Mouse (Mus musculus) embryonic facial prominence, embryonic 10.5 days (tissue): ENCODE data around the gene Ssbp2. TPM values are rescaled to one million over a fixed set of nuclear protein-coding genes. Genes with fewer than 3 reads are reported as not detected.

Experiments used
- DNase-seq: peaks from one replicate; pipeline ENCODE4 v3.0.0-alpha.2; 2017; ENCODE audit warnings: low spot score
- H3K27ac ChIP-seq: fragments of 300-500 bp; sonication (generic); replicated peaks from 2 replicates; pipeline ENCODE4 v1.5.1; 2016; ENCODE audit warnings: mild to moderate bottlenecking
- H3K27me3 ChIP-seq: fragments of 300-500 bp; sonication (generic); replicated peaks from 2 replicates; pipeline ENCODE4 v1.6.1; 2016; ENCODE audit warnings: low read depth, mild to moderate bottlenecking; ENCODE audit not compliant: poor library complexity, severe bottlenecking
- H3K36me3 ChIP-seq: fragments of 300-500 bp; sonication (generic); replicated peaks from 2 replicates; pipeline ENCODE4 v1.6.1; 2016; ENCODE audit warnings: mild to moderate bottlenecking, moderate library complexity
- H3K4me1 ChIP-seq: fragments of 300-500 bp; sonication (generic); 2 replicates; pipeline ENCODE4 v1.6.1; 2016
- H3K4me3 ChIP-seq: fragments of 300-500 bp; sonication (generic); 2 replicates; pipeline ENCODE4 v1.5.1; 2016; ENCODE audit warnings: mild to moderate bottlenecking, moderate library complexity
- H3K9me3 ChIP-seq: fragments of 300-500 bp; sonication (generic); 2 replicates; pipeline ENCODE4 v1.6.1; 2016; ENCODE audit warnings: mild to moderate bottlenecking
- WGBS: fragments of 180-500 bp; shearing (Covaris S2); methylation state at CpG from one replicate; pipeline ENCODE4 v1.1.7; 2016; 5-methylcytosine and 5-hydroxymethylcytosine counted together
- microRNA-seq: library from miRNA; unstranded; fragments of <30 nt; microRNA quantifications from one replicate; pipeline ENCODE4, GENCODE M21; 2017
- polyA plus RNA-seq: library from polyadenylated mRNA; unstranded; fragments of >200 nt; fragmentation: Nextera tagmentation; extraction: Ambion mirVana; gene quantifications from 2 replicates; pipeline ENCODE4 v1.2.1, GENCODE M21; 2016

Gene Ssbp2
- polyA plus RNA-seq, 1 experiment from 2014 or later = 160 TPM

DNA sequence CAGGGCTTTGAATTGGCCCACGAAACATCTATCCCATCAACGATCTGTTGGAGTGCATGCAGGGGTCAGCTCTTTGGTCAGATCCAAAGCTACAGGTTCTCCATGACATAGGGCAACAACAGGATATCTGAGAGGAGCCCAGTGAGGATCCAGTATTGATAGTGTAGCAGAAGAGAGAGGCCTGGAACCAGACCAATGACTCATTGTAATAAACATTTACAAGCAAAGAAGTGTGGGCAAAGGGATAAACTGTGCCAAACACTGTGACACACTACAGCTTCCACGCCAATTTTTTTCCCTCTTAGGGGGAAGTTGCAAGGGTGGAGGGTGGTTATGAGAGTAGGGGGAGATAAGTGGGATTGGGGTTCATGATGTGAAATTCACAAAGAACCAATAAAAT, 264.1 kb downstream of the Ssbp2 start:
- no peaks in the 10 kb centered on the region for H3K27me3 ChIP-seq
- no peaks in the 10 kb centered on the region for H3K9me3 ChIP-seq
- no peaks in the 10 kb centered on the region for H3K36me3 ChIP-seq
- DNase-seq = no peak
- H3K27ac ChIP-seq = no peak overlapping the region
- WGBS = 89% methylated on average over 3 of the region's 3 CpGs
- H3K4me3 ChIP-seq = no peak overlapping the region
- H3K4me1 ChIP-seq = no peaks in the 10 kb centered on the region

DNA sequence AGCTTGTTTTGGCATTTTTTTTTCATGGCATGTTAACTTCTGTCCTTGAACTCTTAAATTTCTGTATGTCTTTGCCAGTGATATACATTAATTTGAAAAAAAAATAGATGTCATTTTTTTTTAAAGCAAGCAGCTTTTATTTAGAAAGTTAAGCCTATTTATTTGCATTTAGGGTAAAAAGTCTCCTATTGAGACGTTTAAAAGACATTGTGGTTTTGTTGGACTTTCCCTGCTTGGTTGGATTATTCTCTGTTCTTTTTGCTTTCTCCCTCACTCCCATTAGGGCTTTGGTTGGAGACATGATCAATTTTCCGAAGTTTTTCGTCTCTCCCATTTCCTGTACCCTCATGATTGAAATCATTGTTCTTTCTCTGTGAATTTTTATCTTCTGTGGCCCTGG, 265.0 kb downstream of the Ssbp2 start:
- Histone ChIP-seq H3K9me3 (no peaks in the 10 kb centered on the region), H3K36me3 (no peaks in the 10 kb centered on the region), H3K27ac (no peak overlapping the region), H3K4me1 (no peaks in the 10 kb centered on the region), H3K27me3 (no peaks in the 10 kb centered on the region), H3K4me3 (no peak overlapping the region)
- WGBS = 71% methylated on average over 3 of the region's 3 CpGs
- no peak for DNase-seq

- no peaks in the 10 kb centered on the region for H3K4me1 ChIP-seq
- H3K4me3 ChIP-seq = no peak overlapping the region
- H3K9me3 ChIP-seq = no peaks in the 10 kb centered on the region
- no peaks in the 10 kb centered on the region for H3K27me3 ChIP-seq
- no peak for DNase-seq
- no peaks in the 10 kb centered on the region for H3K36me3 ChIP-seq
- H3K27ac ChIP-seq = no peak overlapping the region
Measured at GRCm38 (mm10) chr13:91727899-91728298, 267.8 kb downstream of the Ssbp2 start.

- H3K4me3 ChIP-seq = no peak overlapping the region
- no peak overlapping the region for H3K27ac ChIP-seq
- H3K4me1 ChIP-seq = peaks cover 11% of the 10 kb centered on the region
- H3K27me3 ChIP-seq = peaks cover 24% of the 10 kb centered on the region
- no peaks in the 10 kb centered on the region for H3K9me3 ChIP-seq
- no peak for DNase-seq
- H3K36me3 ChIP-seq = no peaks in the 10 kb centered on the region
- WGBS = 93% methylated on average over 1 of the region's 1 CpGs
Measured at GRCm38 (mm10) chr13:91737191-91737590, 277.1 kb downstream of the Ssbp2 start.

GRCm38 (mm10) chr13:91740851-91741250, 280.8 kb downstream of the Ssbp2 start:
- 66% methylated on average over 6 of the region's 6 CpGs for WGBS
- Histone ChIP-seq H3K27ac (no peak overlapping the region), H3K4me1 (peaks cover 11% of the 10 kb centered on the region), H3K9me3 (no peaks in the 10 kb centered on the region), H3K4me3 (peak overlapping the region; percentile 60), H3K27me3 (peaks cover 36% of the 10 kb centered on the region), H3K36me3 (no peaks in the 10 kb centered on the region)
- DNase-seq = no peak

DNA sequence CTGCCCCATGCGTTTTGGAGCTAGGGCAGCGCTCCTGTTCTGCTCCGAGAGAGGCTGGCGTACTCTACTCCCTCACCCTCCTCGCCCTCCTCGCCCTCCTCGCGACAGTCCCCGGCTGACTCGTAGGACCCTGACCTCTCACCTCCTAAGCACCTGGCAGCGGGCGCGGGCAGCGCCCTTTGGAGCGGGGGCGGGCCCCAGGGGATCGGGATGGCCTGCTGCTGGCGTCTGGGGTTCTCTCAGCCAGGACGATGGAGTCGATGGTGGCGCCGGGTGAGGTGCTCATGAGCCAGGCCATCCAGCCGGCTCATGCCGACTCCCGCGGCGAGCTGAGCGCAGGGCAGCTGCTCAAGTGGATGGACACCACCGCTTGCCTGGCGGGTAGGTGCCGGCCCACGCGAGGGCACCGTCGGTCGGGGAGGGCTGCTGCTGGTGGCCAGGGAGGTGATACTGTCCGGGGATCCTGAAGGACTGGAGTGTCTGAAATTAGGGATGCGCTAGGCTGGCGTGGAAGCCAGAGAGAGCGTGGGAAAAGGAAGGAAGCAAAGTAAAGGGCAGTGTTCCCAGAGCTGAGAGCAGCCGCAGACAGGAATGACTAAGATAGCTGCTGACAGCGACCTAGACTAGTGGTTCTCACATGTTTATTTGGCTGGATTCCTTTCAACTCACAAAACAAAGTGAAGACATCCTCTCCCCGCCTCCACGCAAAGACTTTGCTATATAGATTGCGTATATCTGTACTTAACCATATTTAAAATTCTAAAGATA, 281.4 kb downstream of the Ssbp2 start, which contains the start of gene Acot12:
Gene Acot12, plus strand, starts transcription at position 233 of the 768 bp plus-strand sequence.
- Histone ChIP-seq H3K27me3 (peaks cover 36% of the 10 kb centered on the region), H3K36me3 (no peaks in the 10 kb centered on the region), H3K27ac (peak within 1 kb of the TSS; percentile 67; the same call in 1 of the 2 replicates), H3K4me1 (peaks cover 11% of the 10 kb centered on the region), H3K4me3 (peak within 1 kb of the TSS; percentile 60), H3K9me3 (no peaks in the 10 kb centered on the region)
- DNase-seq = peak; percentile 57
- WGBS = 8% methylated on average over 45 of the region's 45 CpGs

- Histone ChIP-seq H3K27ac (no peak overlapping the region), H3K4me1 (peaks cover 11% of the 10 kb centered on the region), H3K36me3 (no peaks in the 10 kb centered on the region), H3K9me3 (no peaks in the 10 kb centered on the region), H3K4me3 (no peak overlapping the region), H3K27me3 (peaks cover 36% of the 10 kb centered on the region)
- DNase-seq = no peak
- 89% methylated on average over 3 of the region's 3 CpGs for WGBS
Measured at GRCm38 (mm10) chr13:91743180-91743579, 283.1 kb downstream of the Ssbp2 start.

DNA sequence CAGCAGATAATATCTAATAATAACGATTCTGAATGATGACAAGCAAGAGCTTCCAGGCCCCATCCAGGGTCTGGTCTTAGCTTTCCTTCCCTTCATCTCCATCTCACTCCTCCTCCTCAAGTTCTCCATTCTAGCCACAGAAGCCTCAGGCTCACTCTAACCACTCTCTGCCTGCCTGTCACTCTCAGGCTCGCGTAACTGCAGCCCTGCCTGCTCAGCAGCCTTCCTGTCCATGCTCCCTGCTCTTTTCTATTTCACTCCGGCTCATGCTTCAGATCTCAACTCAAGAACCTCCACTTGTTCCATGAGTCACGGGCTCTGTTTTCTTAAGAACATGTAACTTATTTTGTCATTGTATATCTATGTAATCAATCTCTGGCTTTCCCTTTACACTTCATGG, 286.4 kb downstream of the Ssbp2 start:
- DNase-seq = no peak
- 87% methylated on average over 5 of the region's 5 CpGs for WGBS
- Histone ChIP-seq H3K4me3 (no peak overlapping the region), H3K36me3 (no peaks in the 10 kb centered on the region), H3K27ac (no peak overlapping the region), H3K9me3 (no peaks in the 10 kb centered on the region), H3K27me3 (peaks cover 19% of the 10 kb centered on the region), H3K4me1 (peaks cover 6% of the 10 kb centered on the region)

GRCm38 (mm10) chr13:91748401-91748800, 288.3 kb downstream of the Ssbp2 start:
- no peaks in the 10 kb centered on the region for H3K9me3 ChIP-seq
- no peaks in the 10 kb centered on the region for H3K27me3 ChIP-seq
- no peak for DNase-seq
- H3K36me3 ChIP-seq = no peaks in the 10 kb centered on the region
- 88% methylated on average over 2 of the region's 2 CpGs for WGBS
- no peak overlapping the region for H3K4me3 ChIP-seq
- no peak overlapping the region for H3K27ac ChIP-seq
- H3K4me1 ChIP-seq = no peaks in the 10 kb centered on the region

DNA sequence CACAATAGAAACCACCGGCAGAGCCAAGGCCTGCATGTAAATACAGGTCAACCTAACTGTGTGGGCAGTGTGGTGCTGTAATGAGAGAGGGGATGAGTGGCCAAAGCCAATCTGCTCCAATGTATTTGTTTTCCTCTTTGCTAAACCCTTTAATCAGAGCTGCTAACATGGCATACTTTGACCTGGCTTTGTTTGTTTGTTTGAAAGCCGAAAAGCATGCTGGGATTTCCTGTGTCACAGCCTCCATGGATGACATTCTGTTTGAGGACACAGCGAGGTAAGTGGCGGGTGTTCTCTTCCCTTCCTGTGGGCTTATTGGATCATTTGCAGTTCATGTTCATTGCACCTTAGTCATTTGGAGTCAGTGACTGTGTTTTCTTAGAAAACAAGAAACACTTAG, 289.9 kb downstream of the Ssbp2 start:
- H3K27me3 ChIP-seq = no peaks in the 10 kb centered on the region
- H3K27ac ChIP-seq = no peak overlapping the region
- no peaks in the 10 kb centered on the region for H3K9me3 ChIP-seq
- no peak overlapping the region for H3K4me3 ChIP-seq
- DNase-seq = no peak
- WGBS = 67% methylated on average over 4 of the region's 4 CpGs
- no peaks in the 10 kb centered on the region for H3K36me3 ChIP-seq
- no peaks in the 10 kb centered on the region for H3K4me1 ChIP-seq

Small RNA genes lying within 50 kb of the gene (microRNA-seq; reads per million reads assigned to microRNA genes)
- not detected for gene Gm27656

Other genes with a start within 250 kb of the Ssbp2 start
- 9.2 and 10.5 TPM in 2 replicates for gene Atg10, start 236.3 kb upstream of the Ssbp2 start, polyA plus RNA-seq